Mouse (Mus musculus): ENCODE results near the gene Tcaim. TPM values are rescaled to one million over a fixed set of nuclear protein-coding genes. Genes with fewer than 3 reads are reported as not detected.
A peak's percentile ranks its signal among the peaks of the same experiment; 100 is the strongest.

The Tcaim gene
- total and polyA plus RNA-seq, 3 experiments = 4.4 to 12.3 (median 4.5) TPM

GRCm38 (mm10) chr9:122864848-122865247 lies 59.5 kb downstream of the Tcaim start:
- Histone ChIP-seq H3K4me2 (ENCODE audit: insufficient read depth, low read depth, poor library complexity, severe bottlenecking) (peak overlapping the region; percentile 99), H3K4me3 (replicated peaks in 1 of 3; ENCODE audit: low read depth in 2 of 3, low read length in 2 of 3, poor library complexity in 1 of 3) (peak overlapping the region; percentile 65 to 77 (median 76)), H3K36me3 (replicated peaks in 1 of 2; ENCODE audit: control insufficient read depth in 1 of 2, insufficient read depth in 1 of 2, low read length in 1 of 2) (peaks cover 37 to 39% of the 10 kb centered on the region in 2 experiments), H3K27me3 (replicated peaks) (no peaks in the 10 kb centered on the region), H3K4me1 (ENCODE audit: control insufficient read depth in 1 of 2, insufficient read depth in 2 of 2) (peaks cover 0 to 18% of the 10 kb centered on the region in 2 experiments; a peak in 1 of 4 replicates), H3K79me2 (replicated peaks; ENCODE audit: control insufficient read depth, extremely low read depth, insufficient read depth, poor library complexity, severe bottlenecking) (peaks cover 41% of the 10 kb centered on the region), H3K9me3 (replicated peaks; ENCODE audit: low read length) (peaks cover 41% of the 10 kb centered on the region), H3K27ac (ENCODE audit: insufficient read depth, low read depth) (no peak overlapping the region), H3K9ac (ENCODE audit: insufficient read depth, low read depth) (peak overlapping the region; percentile 81)
- no peak for TF ChIP-seq ZNF384 (IDR thresholded peaks at IDR 0.05; ENCODE audit: low read depth, low read length)
- TF ChIP-seq MXI1 (IDR thresholded peaks at IDR 0.05; ENCODE audit: low read depth, low read length) = no peak
- TF ChIP-seq JUN (IDR thresholded peaks at IDR 0.05; ENCODE audit: insufficient read depth, low read depth, low read length) = no peak
- no peak for TF ChIP-seq RAD21 (IDR thresholded peaks at IDR 0.05; ENCODE audit: low read depth, low read length)
- TF ChIP-seq RCOR1 (conservative IDR thresholded peaks at IDR 0.05; ENCODE audit: low read depth, low read length) = no peak
- in situ Hi-C loops (cut with MboI; ENCODE audit: low pct_ligation_motif_present, low pct_unique_long_range_greater_than_20kb, low sequenced_read_pairs) (no loop called here), dilution Hi-C loops (cut with MboI; ENCODE audit: extremely low pct_ligation_motif_present, extremely low pct_unique_long_range_greater_than_20kb, low sequenced_read_pairs) (no loop called here)
- no peak for DNase-seq (ENCODE audit: extremely low read depth)

DNA sequence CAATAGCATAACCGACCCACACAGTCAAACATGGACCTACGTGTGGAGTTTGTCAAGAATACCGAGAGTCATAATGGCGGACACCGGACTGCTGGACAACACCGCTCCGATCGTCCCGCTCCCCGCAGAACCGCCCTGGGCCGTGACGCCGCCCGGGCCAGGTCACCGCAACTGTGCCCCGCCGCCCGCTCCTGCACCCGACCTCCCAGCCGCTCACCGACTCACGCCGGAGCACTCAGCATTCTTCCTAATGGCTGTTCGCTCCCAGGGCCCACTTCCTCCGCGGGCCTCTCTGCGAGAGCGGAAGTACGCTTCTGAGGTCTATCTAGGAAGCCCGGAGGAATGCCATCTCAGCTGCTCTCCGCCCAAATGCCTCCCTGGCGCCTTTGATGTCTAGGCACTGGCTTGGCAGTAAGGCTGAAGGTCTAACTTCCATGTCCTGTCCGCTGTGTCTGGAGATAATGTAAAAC lies 60.4 kb downstream of the Tcaim start, which contains the start of gene Zfp445:
TSS of gene Zfp445 (minus strand) at position 310 of the 470 bp plus-strand sequence.
- DNase-seq (ENCODE audit: extremely low read depth) = peak; percentile 85
- peaks cover 28 to 30% of the 10 kb centered on the region in 2 experiments for H3K36me3 ChIP-seq (replicated peaks in 1 of 2; ENCODE audit: control insufficient read depth in 1 of 2, insufficient read depth in 1 of 2, low read length in 1 of 2)
- in situ Hi-C loops (cut with MboI; ENCODE audit: low pct_ligation_motif_present, low pct_unique_long_range_greater_than_20kb, low sequenced_read_pairs) (no loop called here), dilution Hi-C loops (cut with MboI; ENCODE audit: extremely low pct_ligation_motif_present, extremely low pct_unique_long_range_greater_than_20kb, low sequenced_read_pairs) (no loop called here)
- peak within 1 kb of the TSS; percentile 76 to 88 (median 77) for H3K4me3 ChIP-seq (replicated peaks in 1 of 3; ENCODE audit: low read depth in 2 of 3, low read length in 2 of 3, poor library complexity in 1 of 3)
- peak within 1 kb of the TSS; percentile 49 for H3K27ac ChIP-seq (ENCODE audit: insufficient read depth, low read depth)
- H3K9ac ChIP-seq (ENCODE audit: insufficient read depth, low read depth) = peak within 1 kb of the TSS; percentile 81
- H3K4me1 ChIP-seq (ENCODE audit: control insufficient read depth in 1 of 2, insufficient read depth in 2 of 2) = peaks cover 0 to 18% of the 10 kb centered on the region in 2 experiments; a peak in 1 of 4 replicates
- peaks cover 39% of the 10 kb centered on the region for H3K79me2 ChIP-seq (replicated peaks; ENCODE audit: control insufficient read depth, extremely low read depth, insufficient read depth, poor library complexity, severe bottlenecking)
- peaks cover 32% of the 10 kb centered on the region for H3K9me3 ChIP-seq (replicated peaks; ENCODE audit: low read length)
- no peaks in the 10 kb centered on the region for H3K27me3 ChIP-seq (replicated peaks)
- H3K4me2 ChIP-seq (ENCODE audit: insufficient read depth, low read depth, poor library complexity, severe bottlenecking) = peak within 1 kb of the TSS; percentile 99
- TF ChIP-seq MYC (IDR thresholded peaks at IDR 0.05; ENCODE audit: low read depth, low read length) (peak; percentile 66; the same call in 1 of the 2 replicates), MAX (IDR thresholded peaks at IDR 0.05; ENCODE audit: low read length) (no peak; the same call in 1 of the 2 replicates), CHD1 (IDR thresholded peaks at IDR 0.05; ENCODE audit: low read depth, low read length) (no peak), ETS1 (conservative IDR thresholded peaks at IDR 0.05; ENCODE audit: low read depth, low read length) (no peak), HCFC1 (IDR thresholded peaks at IDR 0.05; ENCODE audit: low read depth, low read length) (peak; percentile 88), POLR2AphosphoS2 (IDR thresholded peaks at IDR 0.05; ENCODE audit: low read depth, low read length) (peak; percentile 69; the same call in 1 of the 2 replicates), E2F4 (IDR thresholded peaks at IDR 0.05; ENCODE audit: insufficient replicate concordance, low read depth, low read length) (no peak), PAX5 (IDR thresholded peaks at IDR 0.05; ENCODE audit: low read length) (no peak), RCOR1 (conservative IDR thresholded peaks at IDR 0.05; ENCODE audit: low read depth, low read length) (no peak), RAD21 (IDR thresholded peaks at IDR 0.05; ENCODE audit: low read depth, low read length) (no peak), CTCF (conservative IDR thresholded peaks at IDR 0.05 in 1 of 2, IDR thresholded peaks at IDR 0.05 in 1 of 2; ENCODE audit: low read depth in 2 of 2, low read length in 2 of 2) (no peak), JUN (IDR thresholded peaks at IDR 0.05; ENCODE audit: insufficient read depth, low read depth, low read length) (no peak), ZKSCAN1 (IDR thresholded peaks at IDR 0.05; ENCODE audit: borderline replicate concordance, low read depth, low read length) (no peak), UBTF (IDR thresholded peaks at IDR 0.05; ENCODE audit: low read depth, low read length) (no peak), SIN3A (IDR thresholded peaks at IDR 0.05; ENCODE audit: low read length) (peak; percentile 73), POLR2A (IDR thresholded peaks at IDR 0.05; ENCODE audit: low read depth, low read length) (peak; percentile 84), CHD2 (IDR thresholded peaks at IDR 0.05; ENCODE audit: low read length) (no peak), BHLHE40 (IDR thresholded peaks at IDR 0.05; ENCODE audit: low read depth, low read length) (no peak), MAZ (IDR thresholded peaks at IDR 0.05; ENCODE audit: low read depth, low read length) (no peak), NRF1 (IDR thresholded peaks at IDR 0.05; ENCODE audit: low read depth, low read length) (peak; percentile 56), USF1 (IDR thresholded peaks at IDR 0.05; ENCODE audit: low read depth, low read length) (no peak), ZNF384 (IDR thresholded peaks at IDR 0.05; ENCODE audit: low read depth, low read length) (no peak), MXI1 (IDR thresholded peaks at IDR 0.05; ENCODE audit: low read depth, low read length) (peak; percentile 64; the same call in 1 of the 2 replicates), KAT2A (IDR thresholded peaks at IDR 0.05; ENCODE audit: insufficient replicate concordance, low read length) (peak; percentile 71; the same call in 1 of the 2 replicates), IRF4 (IDR thresholded peaks at IDR 0.05; ENCODE audit: low read depth, low read length) (peak; percentile 33; the same call in 1 of the 2 replicates), USF2 (conservative IDR thresholded peaks at IDR 0.05; ENCODE audit: low read depth, low read length) (no peak), ELF1 (IDR thresholded peaks at IDR 0.05; ENCODE audit: low read depth, low read length) (peak; percentile 88), TCF12 (IDR thresholded peaks at IDR 0.05; ENCODE audit: low read depth, low read length) (peak; percentile 89), ZC3H11A (IDR thresholded peaks at IDR 0.05; ENCODE audit: low read depth, low read length) (no peak), ZMIZ1 (IDR thresholded peaks at IDR 0.05; ENCODE audit: low read depth, low read length) (peak; percentile 86; the same call in 1 of the 2 replicates), MEF2A (IDR thresholded peaks at IDR 0.05; ENCODE audit: borderline replicate concordance, low read depth, low read length) (peak; percentile 61; the same call in 1 of the 2 replicates)
